Mouse (Mus musculus) myocyte (in vitro differentiated cells): ENCODE results near the gene Slc10a6. TPM values are rescaled to one million over a fixed set of nuclear protein-coding genes. Genes with fewer than 3 reads are reported as not detected.

Experiments
- H3K27me3 ChIP-seq: one replicate; pipeline ENCODE4 v1.6.1; 2011; ENCODE audit not compliant: control insufficient read depth, insufficient read depth, insufficient read length
- H3K36me3 ChIP-seq: one replicate; pipeline ENCODE4 v1.6.1; 2011; ENCODE audit not compliant: control insufficient read depth, insufficient read depth
- H3K4me2 ChIP-seq: one replicate; pipeline ENCODE4 v1.6.1; 2011; ENCODE audit warnings: low read depth, control low read depth
- H3K4me3 ChIP-seq: one replicate; pipeline ENCODE4 v1.5.1; 2011; ENCODE audit warnings: mild to moderate bottlenecking, control low read depth, moderate library complexity
- H3K79me2 ChIP-seq: one replicate; pipeline ENCODE4 v1.6.1; 2011; ENCODE audit not compliant: control insufficient read depth, insufficient read depth
- H3ac ChIP-seq: one replicate; pipeline ENCODE4 v1.6.1; 2011; ENCODE audit not compliant: control insufficient read depth, insufficient read length
- CEBPB ChIP-seq: IDR thresholded peaks from 2 replicates; pipeline ENCODE4 v1.6.1; 2011; ENCODE audit warnings: mild to moderate bottlenecking, moderate library complexity; ENCODE audit not compliant: poor library complexity, insufficient read depth, severe bottlenecking
- E2F4 ChIP-seq: IDR thresholded peaks from one replicate; pipeline ENCODE4 v1.6.1; 2011; ENCODE audit warnings: mild to moderate bottlenecking, control low read depth, moderate library complexity; ENCODE audit not compliant: insufficient read depth
- MAX ChIP-seq: IDR thresholded peaks from one replicate; pipeline ENCODE4 v1.6.1; 2011; ENCODE audit warnings: low read depth, mild to moderate bottlenecking, control low read depth
- MYOD1 ChIP-seq, 3 experiments: IDR thresholded peaks; one replicate each; pipeline ENCODE4 v1.6.1; 2011; ENCODE audit warnings: control low read depth in 2 of 3, low read depth in 2 of 3, mild to moderate bottlenecking in 2 of 3, moderate library complexity in 1 of 3; ENCODE audit not compliant: insufficient read length in 2 of 3, control insufficient read depth in 1 of 3
- MYOG ChIP-seq, 3 experiments: IDR thresholded peaks; one replicate each; pipeline ENCODE4 v1.6.1; 2011; ENCODE audit warnings: control low read depth in 2 of 3, low read depth in 2 of 3, mild to moderate bottlenecking in 2 of 3; ENCODE audit not compliant: insufficient read length in 2 of 3, control insufficient read depth in 1 of 3, insufficient read depth in 1 of 3
- POLR2A ChIP-seq: IDR thresholded peaks from one replicate; pipeline ENCODE4 v1.6.1; 2011; ENCODE audit warnings: low read depth, mild to moderate bottlenecking, control low read depth, moderate library complexity; ENCODE audit not compliant: insufficient read length
- POLR2AphosphoS2 ChIP-seq: IDR thresholded peaks from one replicate; pipeline ENCODE4 v1.6.1; 2011; ENCODE audit warnings: low read depth, control low read depth; ENCODE audit not compliant: insufficient read length
- REST ChIP-seq: IDR thresholded peaks from one replicate; pipeline ENCODE4 v1.6.1; 2011; ENCODE audit warnings: mild to moderate bottlenecking, control low read depth, moderate library complexity; ENCODE audit not compliant: insufficient read depth, insufficient read length
- SRF ChIP-seq: IDR thresholded peaks from one replicate; pipeline ENCODE4 v1.6.1; 2011; ENCODE audit warnings: low read depth; ENCODE audit not compliant: control insufficient read depth, insufficient read length
- TCF12 ChIP-seq: IDR thresholded peaks from one replicate; pipeline ENCODE4 v1.6.1; 2011; ENCODE audit warnings: mild to moderate bottlenecking, control low read depth; ENCODE audit not compliant: poor library complexity, insufficient read depth, severe bottlenecking
- TCF3 ChIP-seq: IDR thresholded peaks from one replicate; pipeline ENCODE4 v1.6.1; 2011; ENCODE audit warnings: low read depth, control low read depth; ENCODE audit not compliant: insufficient read length
- USF1 ChIP-seq: IDR thresholded peaks from one replicate; pipeline ENCODE4 v1.6.1; 2011; ENCODE audit warnings: low read depth, mild to moderate bottlenecking, control low read depth, moderate library complexity
- polyA plus RNA-seq: library from polyadenylated mRNA; unstranded; fragments of >200 nt; fragmentation: generic; extraction: Trizol; gene quantifications from one replicate; pipeline ENCODE4 v1.2.1, GENCODE M21; 2012; ENCODE audit warnings: missing spikeins

The Slc10a6 gene
- polyA plus RNA-seq, 1 experiment: 0.04 TPM

- no peaks in the 10 kb centered on the region for H3K79me2 ChIP-seq
- peaks cover 5% of the 10 kb centered on the region for H3K27me3 ChIP-seq
- no peaks in the 10 kb centered on the region for H3K36me3 ChIP-seq
- TF ChIP-seq REST (no peak), SRF (no peak), USF1 (no peak), E2F4 (no peak), CEBPB (no peak), MAX (no peak), TCF12 (no peak), POLR2A (no peak), TCF3 (no peak), MYOD1 (IDR thresholded peaks at IDR 0.05; ENCODE audit: control insufficient read depth in 1 of 3, insufficient read length in 2 of 3, low read depth in 2 of 3) (no peak), MYOG (IDR thresholded peaks at IDR 0.05; ENCODE audit: control insufficient read depth in 1 of 3, insufficient read depth in 1 of 3, insufficient read length in 2 of 3, low read depth in 2 of 3) (no peak), POLR2AphosphoS2 (no peak)
- H3K4me2 ChIP-seq: no peak overlapping the region
- H3K4me3 ChIP-seq: no peak overlapping the region
- no peak overlapping the region for H3ac ChIP-seq
These were observed 44.4 kb upstream of the Slc10a6 start for GRCm38 (mm10) chr5:103673611-103674010.

- TF ChIP-seq POLR2AphosphoS2 (no peak), MYOD1 (IDR thresholded peaks at IDR 0.05; ENCODE audit: control insufficient read depth in 1 of 3, insufficient read length in 2 of 3, low read depth in 2 of 3) (no peak), POLR2A (no peak), MAX (no peak), TCF12 (no peak), USF1 (no peak), CEBPB (no peak), REST (no peak), TCF3 (no peak), SRF (no peak), MYOG (IDR thresholded peaks at IDR 0.05; ENCODE audit: control insufficient read depth in 1 of 3, insufficient read depth in 1 of 3, insufficient read length in 2 of 3, low read depth in 2 of 3) (no peak), E2F4 (no peak)
- Histone ChIP-seq H3K4me3 (no peak overlapping the region), H3K4me2 (no peak overlapping the region), H3K36me3 (no peaks in the 10 kb centered on the region), H3ac (no peak overlapping the region), H3K27me3 (peaks cover 5% of the 10 kb centered on the region), H3K79me2 (no peaks in the 10 kb centered on the region)
These were observed 42.7 kb upstream of the Slc10a6 start for GRCm38 (mm10) chr5:103671858-103672257.

- Histone ChIP-seq H3K4me3 (no peak overlapping the region), H3K4me2 (no peak overlapping the region), H3K36me3 (no peaks in the 10 kb centered on the region), H3K79me2 (no peaks in the 10 kb centered on the region), H3ac (no peak overlapping the region), H3K27me3 (peaks cover 5% of the 10 kb centered on the region)
- no peak for TF ChIP-seq E2F4
- TF ChIP-seq MYOD1 (IDR thresholded peaks at IDR 0.05; ENCODE audit: control insufficient read depth in 1 of 3, insufficient read length in 2 of 3, low read depth in 2 of 3): no peak
- TF ChIP-seq MAX: no peak
- no peak for TF ChIP-seq POLR2AphosphoS2
- TF ChIP-seq USF1: no peak
- TF ChIP-seq REST: no peak
- TF ChIP-seq POLR2A: no peak
- no peak for TF ChIP-seq TCF3
- TF ChIP-seq SRF: no peak
- TF ChIP-seq CEBPB: no peak
- no peak for TF ChIP-seq TCF12
- no peak for TF ChIP-seq MYOG (IDR thresholded peaks at IDR 0.05; ENCODE audit: control insufficient read depth in 1 of 3, insufficient read depth in 1 of 3, insufficient read length in 2 of 3, low read depth in 2 of 3)
These were observed 36.7 kb upstream of the Slc10a6 start for GRCm38 (mm10) chr5:103665876-103666275.

GRCm38 (mm10) chr5:103664932-103665331 lies 35.7 kb upstream of the Slc10a6 start:
- Histone ChIP-seq H3K36me3 (no peaks in the 10 kb centered on the region), H3ac (no peak overlapping the region), H3K79me2 (no peaks in the 10 kb centered on the region), H3K4me3 (no peak overlapping the region), H3K27me3 (peaks cover 11% of the 10 kb centered on the region), H3K4me2 (no peak overlapping the region)
- TF ChIP-seq MYOD1 (IDR thresholded peaks at IDR 0.05; ENCODE audit: control insufficient read depth in 1 of 3, insufficient read length in 2 of 3, low read depth in 2 of 3): no peak

GRCm38 (mm10) chr5:103659571-103659970 lies 30.4 kb upstream of the Slc10a6 start:
- TF ChIP-seq MAX (no peak), REST (no peak), TCF12 (no peak), SRF (no peak), USF1 (no peak)
- Histone ChIP-seq H3K36me3 (no peaks in the 10 kb centered on the region), H3K4me2 (no peak overlapping the region), H3ac (no peak overlapping the region), H3K79me2 (no peaks in the 10 kb centered on the region), H3K4me3 (no peak overlapping the region), H3K27me3 (peaks cover 18% of the 10 kb centered on the region)
